Mouse (Mus musculus) liver, postnatal 0 days (tissue): ENCODE results near the gene Gm12355. TPM values are rescaled to one million over a fixed set of nuclear protein-coding genes. Genes with fewer than 3 reads are reported as not detected.

Experiments
- ATAC-seq: fragments of 200-750 bp; cut with Nextera tagmentation; 2 replicates; pipeline ENCODE4 v1.8.0; 2017; ENCODE audit warnings: mild to moderate bottlenecking, moderate library complexity
- DNase-seq: peaks from one replicate; pipeline ENCODE4 v3.0.0-alpha.2; 2016
- H3K27ac ChIP-seq: fragments of 300-500 bp; sonication (generic); 2 replicates; pipeline ENCODE4 v1.5.1; 2014; ENCODE audit warnings: antibody characterized with exemption, moderate library complexity, mild to moderate bottlenecking, low read depth
- H3K27me3 ChIP-seq: fragments of 300-500 bp; sonication (generic); 2 replicates; pipeline ENCODE4 v1.6.1; 2014; ENCODE audit warnings: low read length, control low read depth, mixed read lengths; ENCODE audit not compliant: insufficient read depth
- H3K36me3 ChIP-seq: fragments of 300-500 bp; sonication (generic); replicated peaks from 2 replicates; pipeline ENCODE4 v1.6.1; 2014; ENCODE audit warnings: mild to moderate bottlenecking, control low read depth, low read length, moderate library complexity, mixed read lengths; ENCODE audit not compliant: insufficient read depth
- H3K4me1 ChIP-seq: fragments of 300-500 bp; sonication (generic); 2 replicates; pipeline ENCODE4 v1.6.1; 2014; ENCODE audit warnings: antibody characterized with exemption, mild to moderate bottlenecking, control low read depth; ENCODE audit not compliant: insufficient read depth
- H3K4me2 ChIP-seq: fragments of 300-500 bp; sonication (generic); 2 replicates; pipeline ENCODE4 v1.6.1; 2014; ENCODE audit warnings: low read depth, mild to moderate bottlenecking, low read length, moderate library complexity, mixed read lengths
- H3K4me3 ChIP-seq: fragments of 300-500 bp; sonication (generic); 2 replicates; pipeline ENCODE4 v1.5.1; 2014; ENCODE audit warnings: low read depth, low read length
- H3K9ac ChIP-seq: fragments of 300-500 bp; sonication (generic); replicated peaks from 2 replicates; pipeline ENCODE4 v1.6.1; 2014; ENCODE audit warnings: mild to moderate bottlenecking, moderate library complexity
- H3K9me3 ChIP-seq: fragments of 300-500 bp; sonication (generic); 2 replicates; pipeline ENCODE4 v1.6.1; 2016; ENCODE audit warnings: mild to moderate bottlenecking, control low read depth, low read length, mixed read lengths
- CTCF ChIP-seq: sonication (generic); IDR thresholded peaks from 2 replicates; pipeline ENCODE4 v1.5.1; 2016; ENCODE audit warnings: antibody characterized with exemption, low read depth
- EP300 ChIP-seq: IDR thresholded peaks from 2 replicates; pipeline ENCODE4 v1.6.1; 2016; ENCODE audit warnings: antibody characterized with exemption, low read depth, mild to moderate bottlenecking
- WGBS: fragments of 180-500 bp; shearing (Covaris S2); extraction: QIAGEN DNeasy Blood & Tissue Kit; methylation state at CpG from one replicate; pipeline ENCODE4 v1.1.7; 2014; ENCODE audit not compliant: insufficient replicate concordance; 5-methylcytosine and 5-hydroxymethylcytosine counted together
- polyA plus RNA-seq: library from polyadenylated mRNA; unstranded; fragments of >200 nt; fragmentation: Nextera tagmentation; extraction: Ambion mirVana; gene quantifications from 2 replicates; pipeline ENCODE4 v1.2.1, GENCODE M21; 2015

Gm12355 gene
- polyA plus RNA-seq, 1 experiment from 2014 or later, result 0.39 TPM

DNA sequence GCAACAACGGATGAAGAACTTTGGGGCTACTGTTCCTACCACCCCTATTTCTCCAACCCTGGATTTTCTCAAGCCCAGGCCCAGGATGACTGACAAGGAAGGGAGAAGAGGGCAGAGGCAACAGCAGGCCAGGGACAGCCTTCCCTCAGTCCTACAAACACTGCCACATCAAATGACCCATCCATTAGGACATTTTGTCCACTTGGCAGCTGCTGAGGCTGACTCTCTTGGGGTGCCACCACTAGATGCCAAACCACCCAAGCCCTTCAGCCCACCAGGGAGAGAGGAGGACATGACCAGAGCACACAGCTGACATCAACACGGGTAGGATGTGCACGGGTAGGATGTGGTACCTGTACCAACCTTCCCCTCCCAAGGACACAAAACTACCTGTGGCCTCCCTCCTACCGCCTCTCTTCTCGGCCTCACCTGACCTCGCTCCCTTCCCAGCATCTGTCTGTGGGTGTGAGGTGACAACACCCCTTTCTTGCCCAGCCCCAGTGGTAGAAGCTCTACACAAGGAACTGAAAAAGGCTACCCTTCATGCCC is 40.8 kb downstream of the Gm12355 start:
- Histone ChIP-seq H3K4me2 (peak overlapping the region; percentile 88), H3K36me3 (peaks cover 5% of the 10 kb centered on the region), H3K27me3 (no peaks in the 10 kb centered on the region), H3K4me3 (peak overlapping the region; percentile 94; the same call in 1 of the 2 replicates), H3K9me3 (no peaks in the 10 kb centered on the region), H3K9ac (peak overlapping the region; percentile 88; the same call in 1 of the 2 replicates), H3K27ac (peak overlapping the region; percentile 97), H3K4me1 (peaks cover 67% of the 10 kb centered on the region)
- WGBS, result 84% methylated on average over 6 of the region's 6 CpGs
- TF ChIP-seq CTCF, result no peak
- TF ChIP-seq EP300, result no peak
- DNase-seq, result no peak
- ATAC-seq, result no peak

DNA sequence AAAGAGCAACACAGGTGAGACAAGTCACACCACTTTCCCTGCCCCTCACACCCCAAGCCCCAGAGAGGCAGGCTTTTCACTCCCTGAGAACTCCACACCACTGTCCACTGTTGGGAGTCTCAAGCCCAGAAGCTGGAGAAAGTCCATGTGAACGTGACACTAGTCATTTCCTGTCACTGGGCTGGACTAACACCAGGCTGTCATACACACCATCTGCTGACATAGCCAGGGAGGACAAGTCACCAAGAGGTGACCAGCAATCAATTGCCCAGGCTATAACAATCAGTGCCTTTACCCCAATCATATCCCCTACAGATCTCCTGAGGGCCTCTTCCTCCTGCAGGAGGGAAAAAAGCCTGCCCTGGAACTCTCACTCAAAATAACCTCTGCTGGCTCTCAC is 41.3 kb downstream of the Gm12355 start:
- H3K4me2 ChIP-seq, result peak overlapping the region; percentile 88
- 27% methylated on average over 1 of the region's 1 CpGs for WGBS
- H3K4me3 ChIP-seq, result no peak overlapping the region
- H3K36me3 ChIP-seq, result peaks cover 5% of the 10 kb centered on the region
- ATAC-seq, result no peak
- peaks cover 65% of the 10 kb centered on the region for H3K4me1 ChIP-seq
- no peaks in the 10 kb centered on the region for H3K9me3 ChIP-seq
- H3K9ac ChIP-seq, result 0 out of 2 replicates have a peak overlapping the region, but pooled peaks have one; percentile 37
- TF ChIP-seq EP300 (no peak), CTCF (peak; percentile 2; the same call in 1 of the 2 replicates)
- H3K27me3 ChIP-seq, result no peaks in the 10 kb centered on the region
- DNase-seq, result no peak
- H3K27ac ChIP-seq, result peak overlapping the region; percentile 97

DNA sequence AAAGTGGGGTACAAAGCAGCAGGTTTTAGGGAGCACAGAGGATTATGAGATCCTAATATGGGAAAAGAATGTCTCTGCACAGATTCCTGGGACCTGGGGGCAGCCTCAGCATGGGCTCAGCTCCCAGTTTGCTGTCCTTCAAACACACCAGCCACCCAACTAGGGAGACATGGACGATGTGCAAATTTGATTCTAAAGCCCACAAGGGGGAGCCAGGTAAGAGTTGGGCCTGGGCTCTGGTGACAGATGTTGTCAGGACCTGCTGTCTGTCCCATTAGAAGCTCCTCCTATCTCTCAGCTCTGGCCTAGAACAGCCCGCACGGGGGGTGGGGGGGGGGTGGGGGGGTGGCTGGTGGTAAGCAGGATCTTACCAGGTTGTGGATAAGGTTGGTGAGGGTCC is 41.9 kb downstream of the Gm12355 start:
- Histone ChIP-seq H3K4me2 (peak overlapping the region; percentile 88), H3K4me3 (peak overlapping the region; percentile 26; the same call in 1 of the 2 replicates), H3K27me3 (no peaks in the 10 kb centered on the region), H3K36me3 (peaks cover 5% of the 10 kb centered on the region), H3K27ac (peak overlapping the region; percentile 97), H3K9me3 (no peaks in the 10 kb centered on the region), H3K4me1 (peaks cover 60% of the 10 kb centered on the region), H3K9ac (peak overlapping the region; percentile 73)
- DNase-seq (peak; percentile 46), ATAC-seq (no peak)
- peak; percentile 66 for TF ChIP-seq CTCF
- TF ChIP-seq EP300, result no peak
- 40% methylated on average over 3 of the region's 3 CpGs for WGBS

DNA sequence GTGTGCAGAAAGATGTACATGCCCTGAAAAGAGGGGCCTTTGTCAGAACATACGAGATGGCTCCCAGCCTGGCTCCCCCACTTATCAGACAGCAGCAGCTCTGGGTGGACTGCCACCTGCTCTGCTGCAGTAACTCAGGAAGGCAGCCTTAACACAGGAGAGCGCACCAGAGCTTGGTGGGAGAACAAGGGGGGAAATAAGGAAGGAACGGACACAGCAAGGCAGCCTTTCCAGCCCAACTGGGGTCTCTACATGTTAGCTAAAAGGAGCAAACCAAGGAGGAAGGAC is 42.3 kb downstream of the Gm12355 start:
- H3K27me3 ChIP-seq, result no peaks in the 10 kb centered on the region
- peak overlapping the region; percentile 73 for H3K9ac ChIP-seq
- peak overlapping the region; percentile 88 for H3K4me2 ChIP-seq
- 45% methylated on average over 3 of the region's 3 CpGs for WGBS
- H3K4me1 ChIP-seq, result peaks cover 57% of the 10 kb centered on the region
- TF ChIP-seq CTCF, result no peak
- peak; percentile 73; the same call in 1 of the 2 replicates for TF ChIP-seq EP300
- H3K9me3 ChIP-seq, result no peaks in the 10 kb centered on the region
- H3K36me3 ChIP-seq, result peaks cover 5% of the 10 kb centered on the region
- DNase-seq, result peak; percentile 68
- peak; percentile 51 for ATAC-seq
- H3K4me3 ChIP-seq, result peak overlapping the region; percentile 46
- peak overlapping the region; percentile 97 for H3K27ac ChIP-seq

DNA sequence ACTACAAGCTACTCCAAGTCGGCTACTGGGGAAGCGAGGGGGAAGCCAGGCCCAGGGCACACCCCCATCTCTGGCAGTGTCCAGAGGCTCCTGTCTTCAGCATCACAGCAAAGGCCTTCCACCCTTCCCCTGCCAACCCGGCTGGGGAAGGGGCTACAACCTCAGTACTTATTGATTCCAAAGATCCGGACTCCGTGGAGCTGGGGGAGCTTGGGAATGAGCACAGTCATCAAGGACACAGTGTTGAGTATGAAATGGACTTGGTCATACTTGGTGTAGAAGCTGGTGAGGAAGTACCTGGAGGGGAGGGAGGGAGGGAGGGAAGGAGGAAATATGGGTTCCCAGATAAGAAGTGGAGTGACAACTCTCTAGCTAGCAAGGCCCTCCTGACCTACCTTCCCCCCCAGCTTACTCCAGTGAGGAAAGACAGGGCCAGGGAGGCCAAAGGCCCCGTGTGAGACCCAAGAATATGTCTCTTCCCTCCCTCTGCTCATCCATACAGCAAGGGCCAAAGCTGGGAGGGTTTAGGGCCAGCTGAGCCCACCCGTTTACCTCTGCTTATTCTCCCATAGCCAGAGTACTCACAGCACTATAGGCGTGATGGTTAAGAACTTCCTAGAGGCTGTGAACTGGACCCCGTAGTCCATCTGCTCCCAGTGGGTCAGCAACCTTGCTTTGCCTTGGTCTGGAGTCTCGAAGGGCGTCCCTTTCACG is 42.8 kb downstream of the Gm12355 start:
- peak overlapping the region; percentile 88 for H3K4me2 ChIP-seq
- DNase-seq (peak; percentile 50), ATAC-seq (peak; percentile 57)
- WGBS, result 44% methylated on average over 12 of the region's 12 CpGs
- peaks cover 52% of the 10 kb centered on the region for H3K4me1 ChIP-seq
- peaks cover 5% of the 10 kb centered on the region for H3K36me3 ChIP-seq
- no peaks in the 10 kb centered on the region for H3K9me3 ChIP-seq
- TF ChIP-seq CTCF (no peak), EP300 (peak; percentile 72)
- peak overlapping the region; percentile 46 for H3K4me3 ChIP-seq
- no peaks in the 10 kb centered on the region for H3K27me3 ChIP-seq
- H3K9ac ChIP-seq, result peak overlapping the region; percentile 73
- H3K27ac ChIP-seq, result peak overlapping the region; percentile 97

DNA sequence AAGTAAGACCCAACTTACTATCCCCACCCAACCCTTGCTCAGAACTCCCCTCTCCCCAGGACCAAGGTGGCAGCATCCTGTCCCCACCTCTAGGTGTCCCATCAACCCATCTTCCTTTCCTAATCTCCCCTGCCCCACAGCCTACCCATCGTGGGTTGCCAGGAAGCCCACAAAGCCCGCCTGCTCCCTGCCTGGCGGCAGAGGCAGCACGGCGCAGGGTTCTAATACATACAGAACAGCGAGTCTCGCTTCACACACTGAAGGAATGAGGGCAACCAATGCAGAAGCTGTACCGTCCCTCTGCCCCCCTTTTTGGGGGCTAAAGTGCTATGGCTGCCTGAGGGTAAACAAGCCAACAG is 43.5 kb downstream of the Gm12355 start:
- Histone ChIP-seq H3K4me2 (peak overlapping the region; percentile 88), H3K36me3 (peaks cover 5% of the 10 kb centered on the region), H3K9me3 (no peaks in the 10 kb centered on the region), H3K27me3 (no peaks in the 10 kb centered on the region), H3K9ac (peak overlapping the region; percentile 73), H3K4me3 (peak overlapping the region; percentile 46), H3K27ac (peak overlapping the region; percentile 97), H3K4me1 (peaks cover 48% of the 10 kb centered on the region)
- 43% methylated on average over 8 of the region's 8 CpGs for WGBS
- no peak for ATAC-seq
- TF ChIP-seq EP300 (no peak), CTCF (peak; percentile 27; the same call in 1 of the 2 replicates)
- no peak for DNase-seq
